Mouse (Mus musculus) midbrain, embryonic 16.5 days (tissue): ENCODE data around the gene Chic2. TPM values are rescaled to one million over a fixed set of nuclear protein-coding genes. Genes with fewer than 3 reads are reported as not detected.

ENCODE experiments used
- polyA plus RNA-seq: library from polyadenylated mRNA; unstranded; fragments of >200 nt; fragmentation: Nextera tagmentation; extraction: Ambion mirVana; gene quantifications from 2 replicates; pipeline ENCODE4 v1.2.1, GENCODE M21; 2015

Gene Chic2
- polyA plus RNA-seq, 1 experiment from 2014 or later = 26.2 TPM

Other genes with a start within 250 kb of the Chic2 start
- 0.16 and 0.18 TPM in 2 replicates for gene Gsx2, start 30.8 kb upstream of the Chic2 start, polyA plus RNA-seq
- gene Pdgfra, start 107.5 kb upstream of the Chic2 start, polyA plus RNA-seq = 12.7 and 15.2 TPM in 2 replicates